ENCODE assay signal across 8 mouse cellular contexts in the genomic region with DNA sequence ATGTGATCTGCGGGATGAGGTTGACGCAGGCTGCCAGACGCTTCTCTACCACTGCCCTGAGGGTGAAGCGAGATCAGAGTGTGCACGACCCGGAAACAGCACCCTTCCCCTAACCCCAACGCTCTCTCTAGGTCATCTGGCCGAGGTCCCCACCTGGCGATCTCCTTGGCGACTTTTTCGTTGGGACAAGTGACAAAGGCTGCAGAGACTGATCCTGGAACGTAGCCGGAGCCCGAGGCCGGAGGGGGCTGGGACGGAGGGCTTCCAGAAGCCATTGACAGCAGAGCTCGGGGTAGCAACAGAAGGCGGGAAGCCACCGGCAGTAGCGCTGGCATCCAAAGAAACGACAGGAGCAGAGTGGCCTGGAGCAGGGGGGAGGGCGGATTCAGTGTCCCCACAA. TPM values are rescaled to one million over a fixed set of nuclear protein-coding genes. Genes with fewer than 3 reads are reported as not detected.
DNase-seq lines count a peak whose midpoint lies in the region; ATAC-seq and TF ChIP-seq lines count a peak whose summit lies in the region.

No protein-coding gene starts in this region.

- WGBS in kidney, adult 2 months: under 1% methylated on average over 22 of the region's 22 CpGs
- WGBS in forebrain, embryonic 16.5 days: under 1% methylated on average over 22 of the region's 22 CpGs
- WGBS in liver, embryonic 13.5 days (ENCODE audit: insufficient replicate concordance): under 1% methylated on average over 22 of the region's 22 CpGs
- under 1% methylated on average over 22 of the region's 22 CpGs for WGBS in stomach, embryonic 16.5 days

- no peak for TF ChIP-seq POLR2A in kidney, adult 2 months (IDR thresholded peaks at IDR 0.05; ENCODE audit: low read depth, low read length)

- peak overlapping the region; percentile 72 for H3K27ac ChIP-seq in kidney, adult 2 months (ENCODE audit: insufficient read depth, low read depth, low read length)
- peak overlapping the region; percentile 82 for H3K27ac ChIP-seq in forebrain, embryonic 16.5 days (ENCODE audit: low read length)
- H3K27ac ChIP-seq in liver, embryonic 13.5 days: peak overlapping the region; percentile 88
- peak overlapping the region; percentile 97 for H3K27ac ChIP-seq in stomach, embryonic 16.5 days (ENCODE audit: low read length)

- DNase-seq in kidney, adult 2 months: no peak
- no peak for DNase-seq in kidney, postnatal 36 days
- peak; percentile 45 to 55 for DNase-seq in cerebellum, adult 18-20 months
- DNase-seq in liver, embryonic 13.5 days: no peak
- DNase-seq in urinary bladder, postnatal 10 days (ENCODE audit: low spot score): no peak
- no peak for DNase-seq in thymus, postnatal 14 days

- ATAC-seq in forebrain, embryonic 16.5 days: no peak
- no peak for ATAC-seq in liver, embryonic 13.5 days (ENCODE audit: low read depth)
- no peak for ATAC-seq in stomach, embryonic 16.5 days (ENCODE audit: insufficient read depth, low FRiP score)

- H3K27me3 ChIP-seq in kidney, adult 2 months (replicated peaks; ENCODE audit: control insufficient read depth, insufficient read depth, low read length): no peaks in the 10 kb centered on the region
- no peaks in the 10 kb centered on the region for H3K27me3 ChIP-seq in forebrain, embryonic 16.5 days (replicated peaks; ENCODE audit: control insufficient read depth, insufficient read depth, low read length)
- H3K27me3 ChIP-seq in liver, embryonic 13.5 days: no peaks in the 10 kb centered on the region
- H3K27me3 ChIP-seq in stomach, embryonic 16.5 days (ENCODE audit: control insufficient read depth, insufficient read depth, low read length): no peaks in the 10 kb centered on the region

- no peaks in the 10 kb centered on the region for H3K36me3 ChIP-seq in kidney, adult 2 months (ENCODE audit: control insufficient read depth, insufficient read depth, low read length)
- H3K36me3 ChIP-seq in forebrain, embryonic 16.5 days (ENCODE audit: control insufficient read depth, insufficient read depth): 0 out of 2 replicates have a peak, but pooled peaks cover 2% of the 10 kb centered on the region
- peaks cover 41% of the 10 kb centered on the region for H3K36me3 ChIP-seq in liver, embryonic 13.5 days
- peaks cover 4% of the 10 kb centered on the region; the same call in 1 of the 2 replicates for H3K36me3 ChIP-seq in stomach, embryonic 16.5 days (ENCODE audit: control insufficient read depth, insufficient read depth, low read length)

- H3K9me3 ChIP-seq in forebrain, embryonic 16.5 days (ENCODE audit: control insufficient read depth, low read length): no peaks in the 10 kb centered on the region
- H3K9me3 ChIP-seq in liver, embryonic 13.5 days (replicated peaks): no peaks in the 10 kb centered on the region
- H3K9me3 ChIP-seq in stomach, embryonic 16.5 days (replicated peaks; ENCODE audit: control insufficient read depth, low read length): no peaks in the 10 kb centered on the region

- TF ChIP-seq CTCF in kidney, adult 2 months (conservative IDR thresholded peaks at IDR 0.05; ENCODE audit: insufficient read depth, insufficient read length, low read depth, low read length): no peak

- peaks cover 14% of the 10 kb centered on the region for H3K4me1 ChIP-seq in kidney, adult 2 months (ENCODE audit: control insufficient read depth, insufficient read depth, low read length)
- H3K4me1 ChIP-seq in forebrain, embryonic 16.5 days (replicated peaks; ENCODE audit: control insufficient read depth, insufficient read depth, low read length): peaks cover 43% of the 10 kb centered on the region
- H3K4me1 ChIP-seq in liver, embryonic 13.5 days (replicated peaks): peaks cover 53% of the 10 kb centered on the region
- peaks cover 25% of the 10 kb centered on the region for H3K4me1 ChIP-seq in stomach, embryonic 16.5 days (ENCODE audit: control insufficient read depth, insufficient read depth, low read length)

- peak overlapping the region; percentile 61 for H3K9ac ChIP-seq in forebrain, embryonic 16.5 days (replicated peaks; ENCODE audit: low read depth, low read length)
- H3K9ac ChIP-seq in liver, embryonic 13.5 days: peak overlapping the region; percentile 85
- H3K9ac ChIP-seq in stomach, embryonic 16.5 days (ENCODE audit: low read length): peak overlapping the region; percentile 80

- H3K4me3 ChIP-seq in kidney, adult 2 months (ENCODE audit: insufficient read depth, low read depth, low read length): peak overlapping the region; percentile 53
- H3K4me3 ChIP-seq in forebrain, embryonic 16.5 days (replicated peaks; ENCODE audit: low read length): peak overlapping the region; percentile 79
- peak overlapping the region; percentile 78 for H3K4me3 ChIP-seq in liver, embryonic 13.5 days (replicated peaks)
- H3K4me3 ChIP-seq in stomach, embryonic 16.5 days (replicated peaks; ENCODE audit: low read length): peak overlapping the region; percentile 83

- peak overlapping the region; percentile 99 for H3K4me2 ChIP-seq in forebrain, embryonic 16.5 days (ENCODE audit: low read length)
- peak overlapping the region; percentile 97 for H3K4me2 ChIP-seq in liver, embryonic 13.5 days
- peak overlapping the region; percentile 99 for H3K4me2 ChIP-seq in stomach, embryonic 16.5 days (ENCODE audit: low read depth, low read length)

RNA-seq across cellular contexts. Expression of gene Cuta, which starts 0.6 kb away (rescaled TPM):
- 145 and 183 TPM in 2 replicates for polyA plus RNA-seq in kidney, adult 2 months (2012; rRNA removed)
- polyA plus RNA-seq in forebrain, embryonic 16.5 days (2015; fragmentation: Nextera tagmentation; extraction: Ambion mirVana): 137 and 138 TPM in 2 replicates
- polyA plus RNA-seq in liver, embryonic 13.5 days (2015; fragmentation: Nextera tagmentation; extraction: Ambion mirVana): 111 and 118 TPM in 2 replicates
- 173 and 178 TPM in 2 replicates for polyA plus RNA-seq in stomach, embryonic 16.5 days (2015; fragmentation: Nextera tagmentation; extraction: Ambion mirVana)

RNA-seq across cellular contexts. Expression of gene Syngap1, which starts 2.3 kb away (rescaled TPM):
- polyA plus RNA-seq in kidney, adult 2 months (2012; rRNA removed): 14.8 and 16.8 TPM in 2 replicates
- 5.4 and 5.8 TPM in 2 replicates for polyA plus RNA-seq in forebrain, embryonic 16.5 days (2015; fragmentation: Nextera tagmentation; extraction: Ambion mirVana)
- polyA plus RNA-seq in liver, embryonic 13.5 days (2015; fragmentation: Nextera tagmentation; extraction: Ambion mirVana): 0.25 and 0.44 TPM in 2 replicates
- 1.3 and 1.6 TPM in 2 replicates for polyA plus RNA-seq in stomach, embryonic 16.5 days (2015; fragmentation: Nextera tagmentation; extraction: Ambion mirVana)

RNA-seq across cellular contexts. Expression of gene Phf1, which starts 5.9 kb away (rescaled TPM):
- 41.2 and 52.0 TPM in 2 replicates for polyA plus RNA-seq in kidney, adult 2 months (2012; rRNA removed)
- 16.2 and 19.7 TPM in 2 replicates for polyA plus RNA-seq in forebrain, embryonic 16.5 days (2015; fragmentation: Nextera tagmentation; extraction: Ambion mirVana)
- 1.4 and 1.6 TPM in 2 replicates for polyA plus RNA-seq in liver, embryonic 13.5 days (2015; fragmentation: Nextera tagmentation; extraction: Ambion mirVana)
- 7.3 and 7.7 TPM in 2 replicates for polyA plus RNA-seq in stomach, embryonic 16.5 days (2015; fragmentation: Nextera tagmentation; extraction: Ambion mirVana)

RNA-seq across cellular contexts. Expression of gene Kifc5b, which starts 21.8 kb away (rescaled TPM):
- polyA plus RNA-seq in kidney, adult 2 months (2012; rRNA removed): 1.3 and 1.5 TPM in 2 replicates
- polyA plus RNA-seq in forebrain, embryonic 16.5 days (2015; fragmentation: Nextera tagmentation; extraction: Ambion mirVana): 3.1 and 6.8 TPM in 2 replicates
- polyA plus RNA-seq in liver, embryonic 13.5 days (2015; fragmentation: Nextera tagmentation; extraction: Ambion mirVana): 4.7 and 5.2 TPM in 2 replicates
- polyA plus RNA-seq in stomach, embryonic 16.5 days (2015; fragmentation: Nextera tagmentation; extraction: Ambion mirVana): 6.4 and 6.9 TPM in 2 replicates

RNA-seq across cellular contexts. Expression of gene Zbtb9, which starts 34.2 kb away (rescaled TPM):
- polyA plus RNA-seq in kidney, adult 2 months (2012; rRNA removed): 6.5 and 10.0 TPM in 2 replicates
- 17.5 and 19.1 TPM in 2 replicates for polyA plus RNA-seq in forebrain, embryonic 16.5 days (2015; fragmentation: Nextera tagmentation; extraction: Ambion mirVana)
- 6.3 and 7.0 TPM in 2 replicates for polyA plus RNA-seq in liver, embryonic 13.5 days (2015; fragmentation: Nextera tagmentation; extraction: Ambion mirVana)
- polyA plus RNA-seq in stomach, embryonic 16.5 days (2015; fragmentation: Nextera tagmentation; extraction: Ambion mirVana): 14.1 and 14.8 TPM in 2 replicates

Comparison
In these comparisons a context has a peak if more than half of its experiments do, and no peak if none do; other contexts are left out.
1. DNase-seq: peak in cerebellum, adult 18-20 months (2 of 2); none in kidney, adult 2 months (single experiment), kidney, postnatal 36 days (0 of 2), liver, embryonic 13.5 days (single experiment), urinary bladder, postnatal 10 days (single experiment) and thymus, postnatal 14 days (single experiment).
2. Peak in every context shown above with its lines, with median percentiles within 50 percentile points of each other: H3K27ac ChIP-seq, H3K4me3 ChIP-seq, H3K4me2 ChIP-seq and H3K9ac ChIP-seq.